Mouse (Mus musculus): Measurements from ENCODE around the gene Gpn2.

Gene Gpn2

GRCm38 (mm10) chr4:133622161-133622695, 38.1 kb downstream of the Gpn2 start:
- DNase-seq (ENCODE audit: low spot score in 2 of 2): no peak

- no peak for DNase-seq (ENCODE audit: low spot score in 2 of 2)
Observed at GRCm38 (mm10) chr4:133624830-133625229, 40.7 kb downstream of the Gpn2 start.

GRCm38 (mm10) chr4:133625621-133626071, 41.5 kb downstream of the Gpn2 start:
- no peak for DNase-seq (ENCODE audit: low spot score in 2 of 2)

- no peak for DNase-seq (ENCODE audit: low spot score in 2 of 2)
Observed at GRCm38 (mm10) chr4:133626221-133626620, 42.1 kb downstream of the Gpn2 start.

- no peak for DNase-seq (ENCODE audit: low spot score in 2 of 2)
Observed at GRCm38 (mm10) chr4:133626621-133627020, 42.5 kb downstream of the Gpn2 start.

GRCm38 (mm10) chr4:133627039-133627438, 42.9 kb downstream of the Gpn2 start:
- no peak for DNase-seq (ENCODE audit: low spot score in 2 of 2)

GRCm38 (mm10) chr4:133628517-133628916, 44.4 kb downstream of the Gpn2 start:
- no peak for DNase-seq (ENCODE audit: low spot score in 2 of 2)

- DNase-seq (ENCODE audit: low spot score in 2 of 2): no peak
Observed at GRCm38 (mm10) chr4:133629191-133629590, 45.0 kb downstream of the Gpn2 start.

- no peak for DNase-seq (ENCODE audit: low spot score in 2 of 2)
Observed at GRCm38 (mm10) chr4:133630326-133630920, 46.3 kb downstream of the Gpn2 start.

- DNase-seq (ENCODE audit: low spot score in 2 of 2): no peak
Observed at GRCm38 (mm10) chr4:133631071-133631768, 47.1 kb downstream of the Gpn2 start.

- DNase-seq (ENCODE audit: low spot score in 2 of 2): no peak
Observed at GRCm38 (mm10) chr4:133631769-133632411, 47.7 kb downstream of the Gpn2 start.

GRCm38 (mm10) chr4:133632483-133633327, 48.5 kb downstream of the Gpn2 start:
- DNase-seq (ENCODE audit: low spot score in 2 of 2): peak in 1 of 2 experiments; percentile 37

- DNase-seq (ENCODE audit: low spot score in 2 of 2): peak; percentile 64 to 86
Observed at GRCm38 (mm10) chr4:133633332-133634042, 49.3 kb downstream of the Gpn2 start.

GRCm38 (mm10) chr4:133634043-133634410, 49.9 kb downstream of the Gpn2 start:
- DNase-seq (ENCODE audit: low spot score in 2 of 2): no peak
